Mouse (Mus musculus) central nervous system, embryonic 18 days (tissue): ENCODE measurements around the gene Pigb. TPM values are rescaled to one million over a fixed set of nuclear protein-coding genes. Genes with fewer than 3 reads are reported as not detected.

Source experiments
- polyA plus RNA-seq: library from polyadenylated mRNA; depleted of rRNA; stranded (reverse); fragments of >200 nt; gene quantifications from 2 replicates; pipeline ENCODE4 v1.2.3, GENCODE M21; 2012; rRNA removed

The Pigb gene
- polyA plus RNA-seq: 16.4 and 17.3 TPM in 2 replicates

GRCm38 (mm10) chr9:73040080-73040479 lies at the start of gene Pigb:
TSS of gene Pigb (minus strand) at chr9:73040378.

DNA sequence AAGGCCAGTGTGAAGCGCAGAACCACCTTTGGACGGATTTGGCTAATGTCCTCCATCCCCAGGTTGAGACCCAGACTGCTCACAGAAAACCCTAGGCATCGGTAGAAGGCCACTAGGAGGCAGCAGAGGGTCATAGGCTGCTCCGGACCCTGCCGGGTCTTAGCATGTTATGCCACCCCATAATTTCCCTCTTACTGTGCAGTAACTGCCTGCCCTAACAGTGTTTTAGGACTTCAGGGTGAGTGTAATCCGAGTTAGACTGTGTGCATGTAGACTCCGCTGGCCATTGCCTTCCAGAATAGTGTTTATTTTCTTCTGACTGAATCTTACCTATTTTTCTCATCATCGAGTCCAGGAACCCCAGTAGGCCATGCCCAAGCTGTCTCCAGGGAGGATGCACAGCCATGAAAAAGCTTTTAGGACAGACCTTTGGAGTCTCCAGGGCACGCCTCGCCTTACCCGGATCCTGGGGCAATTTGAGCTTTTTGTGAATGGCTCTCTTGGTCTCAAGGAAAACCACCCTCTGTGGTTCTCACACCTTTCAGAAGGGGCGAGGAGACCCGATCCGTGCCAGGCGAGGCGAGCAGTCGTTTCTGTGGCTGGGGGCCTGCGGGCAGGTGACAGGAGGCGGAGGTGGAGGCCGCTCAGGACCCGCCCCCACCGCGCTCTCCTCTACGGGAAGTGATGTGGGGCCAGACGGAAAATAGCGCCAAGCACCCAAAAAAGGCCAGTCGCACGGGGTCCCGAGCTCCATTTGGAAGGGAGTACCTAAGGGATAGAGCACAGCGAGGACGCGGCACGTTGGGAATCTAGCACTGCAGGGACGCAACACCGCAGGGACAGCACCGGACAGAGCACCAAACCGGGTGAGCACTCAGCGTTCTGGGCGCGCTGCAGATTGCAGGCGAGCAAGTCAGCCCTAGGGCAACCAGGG lies 4.2 kb upstream of the Pigb start, which contains the start of gene Rab27a:
Gene Rab27a (plus strand): TSS at position 709 of the 934 bp plus-strand sequence.

GRCm38 (mm10) chr9:72985250-72986220 lies 54.6 kb downstream of the Pigb start, which contains the start of the genes Ccpg1os and Ccpg1:
TSS of gene Ccpg1os (minus strand) at chr9:72985382.
TSS of gene Ccpg1 (plus strand) at chr9:72985429.

DNA sequence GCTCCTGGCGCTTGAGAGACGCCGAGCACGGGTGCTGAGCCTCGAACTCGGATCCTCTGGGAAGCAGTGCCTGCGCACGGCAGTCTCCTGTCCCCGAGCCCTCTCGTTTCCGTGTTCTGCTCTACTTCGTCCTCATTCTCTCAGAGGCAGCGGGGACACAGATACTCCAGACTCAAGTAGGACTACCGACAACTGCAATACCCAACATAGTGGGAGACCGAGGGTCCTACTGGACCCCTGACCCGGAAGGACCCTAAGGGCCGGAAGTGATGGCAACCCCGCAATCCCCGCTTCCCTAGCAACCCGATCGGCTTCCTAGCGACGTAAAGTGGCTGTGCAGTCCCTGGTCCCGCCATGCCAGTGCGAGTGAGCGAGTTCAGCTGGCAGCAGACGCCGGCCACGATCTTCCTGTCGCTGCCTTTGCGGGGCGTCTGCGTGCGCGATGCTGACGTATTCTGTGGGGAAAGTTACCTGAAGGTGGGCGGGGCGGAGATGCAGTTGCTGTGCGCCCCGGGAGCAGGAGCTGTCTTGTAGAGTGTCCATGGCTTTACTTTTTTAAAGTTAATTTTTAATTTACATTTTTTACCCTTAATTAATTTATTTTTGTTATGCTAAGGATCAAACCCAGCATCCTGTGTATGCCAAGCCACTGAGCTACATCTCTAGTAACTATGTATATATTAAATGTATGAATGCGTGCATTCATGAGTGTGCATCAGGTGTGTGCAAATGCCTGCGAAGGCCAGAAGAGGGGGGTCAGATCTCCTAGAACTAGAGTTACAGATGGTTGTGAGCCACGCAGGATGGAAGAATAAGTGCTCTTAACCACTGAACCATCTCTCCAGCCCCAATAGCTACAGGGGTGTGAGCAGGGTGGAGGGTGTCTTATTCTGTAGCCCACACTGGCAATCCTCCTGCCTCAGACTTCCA lies 81.4 kb downstream of the Pigb start, which contains the start of the genes Dyx1c1 and Gm44503:
Gene Dyx1c1 (plus strand): TSS at position 265 of the 930 bp plus-strand sequence.
Gene Gm44503 (plus strand): TSS at position 332 of the 930 bp plus-strand sequence.

Other genes with a start within 250 kb of the Pigb start
- gene Prtg, start 233.5 kb downstream of the Pigb start, polyA plus RNA-seq: 0.32 and 0.55 TPM in 2 replicates
- 15.1 and 16.1 TPM in 2 replicates for gene Pygo1, start 114.7 kb downstream of the Pigb start, polyA plus RNA-seq
- gene Dyx1c1, start 81.6 kb downstream of the Pigb start, polyA plus RNA-seq: 2.3 and 2.7 TPM in 2 replicates
- gene Gm44503, start 81.5 kb downstream of the Pigb start, polyA plus RNA-seq: 0.04 TPM in 1 of 2 replicates, not detected in the other
- 16.9 and 19.7 TPM in 2 replicates for gene Ccpg1os, start 55.0 kb downstream of the Pigb start, polyA plus RNA-seq
- gene Ccpg1, start 54.9 kb downstream of the Pigb start, polyA plus RNA-seq: 32.3 and 32.6 TPM in 2 replicates
- 2.4 and 2.6 TPM in 2 replicates for gene Rab27a, start 4.5 kb upstream of the Pigb start, polyA plus RNA-seq
- 0.08 and 0.40 TPM in 2 replicates for gene Khdc3, start 61.5 kb upstream of the Pigb start, polyA plus RNA-seq
- not detected in 2 replicates for gene Gm20509, start 62.1 kb upstream of the Pigb start, polyA plus RNA-seq
- gene Rsl24d1, start 73.0 kb upstream of the Pigb start, polyA plus RNA-seq: 73.3 and 74.5 TPM in 2 replicates